Mouse (Mus musculus): Measurements from ENCODE around the gene Usp20.

- TF ChIP-seq TCF12 (IDR thresholded peaks at IDR 0.05; ENCODE audit: insufficient read depth, poor library complexity, severe bottlenecking) (no peak), POLR2A (IDR thresholded peaks at IDR 0.05; ENCODE audit: insufficient read length, low read depth) (no peak), POLR2AphosphoS2 (IDR thresholded peaks at IDR 0.05; ENCODE audit: insufficient read length, low read depth) (no peak), SRF (IDR thresholded peaks at IDR 0.05; ENCODE audit: control insufficient read depth, insufficient read length, low read depth) (no peak), E2F4 (IDR thresholded peaks at IDR 0.05; ENCODE audit: insufficient read depth) (no peak), CEBPB (IDR thresholded peaks at IDR 0.05; ENCODE audit: insufficient read depth, poor library complexity, severe bottlenecking) (no peak)
Measured at GRCm38 (mm10) chr2:30965627-30966026, 16.5 kb upstream of the Usp20 start.

All from myocyte (in vitro differentiated cells).